Comparison of ENCODE assay signal across 21 mouse cellular contexts in the genomic region with DNA sequence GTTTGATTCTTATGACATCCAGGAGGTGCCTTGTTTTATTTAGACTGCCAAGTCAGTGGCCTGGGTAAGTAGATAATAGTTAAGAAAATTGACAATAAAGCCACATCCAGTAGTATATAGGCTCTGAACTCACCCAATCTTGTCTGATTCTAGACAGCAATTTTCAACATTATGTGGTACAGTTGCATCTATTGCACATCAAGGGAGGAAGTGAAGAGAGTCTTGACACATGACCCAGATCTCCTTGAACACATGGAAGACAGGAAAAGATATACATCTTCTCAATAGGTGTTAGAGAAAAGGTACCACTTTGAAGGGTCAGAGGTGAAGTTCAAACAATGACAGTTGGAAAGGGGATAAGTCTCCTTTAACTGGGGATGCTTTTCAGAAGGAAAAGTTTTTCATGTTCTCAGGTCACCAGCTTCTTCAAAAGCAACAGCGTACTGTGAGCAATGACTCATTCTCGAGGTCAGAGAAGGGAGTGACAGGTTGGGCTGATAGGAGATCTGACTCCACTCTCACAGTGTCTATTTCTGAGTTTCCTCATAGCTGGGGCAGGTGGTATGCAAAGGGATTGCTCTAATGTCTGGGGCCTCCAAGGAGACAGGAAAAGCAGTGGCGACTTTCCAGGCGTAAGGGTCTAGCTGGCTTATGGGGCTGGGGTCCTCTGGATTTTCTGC. TPM values are rescaled to one million over a fixed set of nuclear protein-coding genes. Genes with fewer than 3 reads are reported as not detected.
"Had no signal": no experiment of that assay in that cellular context is flagged by ENCODE, and none has a peak within 500 bp of the region (broad histone marks: within the 10 kb centered on the region; RNA-seq: fewer than 3 reads in every experiment).

No protein-coding gene starts in this region.

- DNase-seq: kidney, adult 11 months; kidney, adult 9 months; kidney, postnatal 36 days; lung, embryonic 14.5 days; lung, postnatal 14 days; midbrain, embryonic 14.5 days; right cerebral cortex, postnatal 14 days; thymus, postnatal 36 days had no signal

- H3K9ac ChIP-seq: limb, embryonic 13.5 days; liver, embryonic 15.5 days; lung, embryonic 14.5 days; neural tube, embryonic 12.5 days; stomach, embryonic 15.5 days had no signal

- H3K4me3 ChIP-seq: layer of hippocampus, adult 2 months; left cerebral cortex, adult 2 months; limb, embryonic 13.5 days; liver, embryonic 15.5 days; midbrain, embryonic 10.5 days; myocyte; neural tube, embryonic 12.5 days; stomach, embryonic 15.5 days had no signal

- H3K4me1 ChIP-seq: limb, embryonic 13.5 days; liver, embryonic 15.5 days; midbrain, embryonic 10.5 days; neural tube, embryonic 12.5 days; stomach, embryonic 15.5 days had no signal

- H3K36me3 ChIP-seq: limb, embryonic 13.5 days; liver, embryonic 15.5 days; midbrain, embryonic 10.5 days; neural tube, embryonic 12.5 days; stomach, embryonic 15.5 days had no signal

- H3K27me3 ChIP-seq: limb, embryonic 13.5 days; liver, embryonic 15.5 days; neural tube, embryonic 12.5 days; stomach, embryonic 15.5 days had no signal

- H3K9me3 ChIP-seq: limb, embryonic 13.5 days; liver, embryonic 15.5 days; midbrain, embryonic 10.5 days; neural tube, embryonic 12.5 days; stomach, embryonic 15.5 days had no signal

- H3K4me2 ChIP-seq: limb, embryonic 13.5 days; liver, embryonic 15.5 days; lung, embryonic 14.5 days; neural tube, embryonic 12.5 days; stomach, embryonic 15.5 days had no signal

- H3K27ac ChIP-seq: kidney, postnatal 0 days; layer of hippocampus, adult 2 months; left cerebral cortex, adult 2 months; limb, embryonic 13.5 days; liver, embryonic 15.5 days; midbrain, embryonic 10.5 days; neural tube, embryonic 12.5 days; stomach, embryonic 15.5 days had no signal

RNA-seq across cellular contexts. Expression of gene Il1rn, which starts 18.6 kb away (rescaled TPM):
- total RNA-seq: layer of hippocampus, adult 2 months; layer of hippocampus, postnatal 14 days; left cerebral cortex, adult 2 months; left cerebral cortex, postnatal 25 days had no signal
- polyA plus RNA-seq: midbrain, embryonic 10.5 days had no signal

RNA-seq across cellular contexts. Expression of gene Il1f10, which starts 27.1 kb away (rescaled TPM):
- total RNA-seq: layer of hippocampus, adult 2 months; layer of hippocampus, postnatal 14 days; left cerebral cortex, adult 2 months; left cerebral cortex, postnatal 25 days; liver, adult 2 months had no signal
- polyA plus RNA-seq: kidney, postnatal 0 days; limb, embryonic 13.5 days; liver, adult 2 months; liver, embryonic 15.5 days; lung, embryonic 14.5 days; midbrain, embryonic 10.5 days; midbrain, embryonic 14.5 days; myocyte; neural tube, embryonic 12.5 days; spleen, adult 2 months; stomach, embryonic 15.5 days had no signal

RNA-seq across cellular contexts. Expression of gene Il1f5, which starts 41.3 kb away (rescaled TPM):
- total RNA-seq: layer of hippocampus, adult 2 months; layer of hippocampus, postnatal 14 days; left cerebral cortex, adult 2 months; liver, adult 2 months had no signal
- polyA plus RNA-seq: liver, adult 2 months; liver, embryonic 15.5 days; lung, embryonic 14.5 days; midbrain, embryonic 10.5 days; midbrain, embryonic 14.5 days; myocyte; neural tube, embryonic 12.5 days; spleen, adult 2 months had no signal

RNA-seq across cellular contexts. Expression of gene Psd4, which starts 49.3 kb away (rescaled TPM):
- polyA plus RNA-seq: myocyte had no signal
